Mouse (Mus musculus): ENCODE data around the gene Hsd3b5.

The Hsd3b5 gene

GRCm38 (mm10) chr3:98630152-98630551 is at the start of gene Hsd3b5:
TSS of gene Hsd3b5 (minus strand) at chr3:98630252.
- TF ChIP-seq GATA4 (IDR thresholded peaks at IDR 0.05; ENCODE audit: insufficient replicate concordance, low read length) = no peak

GRCm38 (mm10) chr3:98635145-98635544 is 5.1 kb upstream of the Hsd3b5 start:
- no peak for TF ChIP-seq GATA4 (IDR thresholded peaks at IDR 0.05; ENCODE audit: insufficient replicate concordance, low read length)

- no peak for TF ChIP-seq GATA4 (IDR thresholded peaks at IDR 0.05; ENCODE audit: insufficient replicate concordance, low read length)
Measured at GRCm38 (mm10) chr3:98629633-98630032, 419 bp downstream of the Hsd3b5 start.

GRCm38 (mm10) chr3:98613963-98614362 is 16.1 kb downstream of the Hsd3b5 start:
- TF ChIP-seq GATA4 (IDR thresholded peaks at IDR 0.05; ENCODE audit: insufficient replicate concordance, low read length) = no peak

GRCm38 (mm10) chr3:98588707-98589106 is 41.3 kb downstream of the Hsd3b5 start, which contains the start of gene Gm10681:
TSS of gene Gm10681 (minus strand) at chr3:98588807.
- no peak for TF ChIP-seq GATA4 (IDR thresholded peaks at IDR 0.05; ENCODE audit: insufficient replicate concordance, low read length)

- no peak for TF ChIP-seq GATA4 (IDR thresholded peaks at IDR 0.05; ENCODE audit: insufficient replicate concordance, low read length)
Measured at GRCm38 (mm10) chr3:98587721-98588120, 42.3 kb downstream of the Hsd3b5 start.
